Mouse (Mus musculus): ENCODE measurements around the gene She. TPM values are rescaled to one million over a fixed set of nuclear protein-coding genes. Genes with fewer than 3 reads are reported as not detected.
"Not testable (repeated sequence)": the region's sequence is repeated elsewhere in the genome, so short reads cannot be mapped to it uniquely, and the experiment has no call there.

Gene She
- 3.4 and 5.3 TPM in 2 replicates for polyA plus RNA-seq (2012; rRNA removed)

GRCm38 (mm10) chr3:89830815-89831591 is at the start of gene She:
TSS of gene She (plus strand) at chr3:89831370.
- no peak for DNase-seq (ENCODE audit: low spot score)

GRCm38 (mm10) chr3:89781640-89782039 is 49.5 kb upstream of the She start:
- DNase-seq (ENCODE audit: low spot score), result no peak

- peak; percentile 64 for DNase-seq (ENCODE audit: low spot score)
These were observed 46.0 kb upstream of the She start for GRCm38 (mm10) chr3:89784991-89785753.

GRCm38 (mm10) chr3:89786275-89786674 is 44.9 kb upstream of the She start:
- no peak for DNase-seq (ENCODE audit: low spot score)

GRCm38 (mm10) chr3:89788680-89789352 is 42.4 kb upstream of the She start:
- no peak for DNase-seq (ENCODE audit: low spot score)

- DNase-seq (ENCODE audit: low spot score), result no peak
These were observed 36.6 kb upstream of the She start for GRCm38 (mm10) chr3:89794616-89795015.

GRCm38 (mm10) chr3:89795746-89796145 is 35.4 kb upstream of the She start:
- no peak for DNase-seq (ENCODE audit: low spot score)

GRCm38 (mm10) chr3:89796358-89796757 is 34.8 kb upstream of the She start:
- no peak for DNase-seq (ENCODE audit: low spot score)

GRCm38 (mm10) chr3:89798518-89798917 is 32.7 kb upstream of the She start:
- no peak for DNase-seq (ENCODE audit: low spot score)

- no peak for DNase-seq (ENCODE audit: low spot score)
These were observed 31.7 kb upstream of the She start for GRCm38 (mm10) chr3:89799476-89799875.

GRCm38 (mm10) chr3:89800078-89800477 is 31.1 kb upstream of the She start:
- DNase-seq (ENCODE audit: low spot score), result not testable (repeated sequence)

- no peak for DNase-seq (ENCODE audit: low spot score)
These were observed 30.2 kb upstream of the She start for GRCm38 (mm10) chr3:89800774-89801506.

GRCm38 (mm10) chr3:89801507-89801847 is 29.7 kb upstream of the She start:
- DNase-seq (ENCODE audit: low spot score), result no peak

- DNase-seq (ENCODE audit: low spot score), result no peak
These were observed 28.3 kb upstream of the She start for GRCm38 (mm10) chr3:89802876-89803275.

- no peak for DNase-seq (ENCODE audit: low spot score)
These were observed 26.0 kb upstream of the She start for GRCm38 (mm10) chr3:89805179-89805578.

GRCm38 (mm10) chr3:89806751-89807150 is 24.4 kb upstream of the She start:
- no peak for DNase-seq (ENCODE audit: low spot score)

GRCm38 (mm10) chr3:89807171-89807570 is 24.0 kb upstream of the She start:
- DNase-seq (ENCODE audit: low spot score), result no peak

GRCm38 (mm10) chr3:89807881-89808280 is 23.3 kb upstream of the She start:
- no peak for DNase-seq (ENCODE audit: low spot score)

GRCm38 (mm10) chr3:89808638-89809037 is 22.5 kb upstream of the She start:
- no peak for DNase-seq (ENCODE audit: low spot score)

GRCm38 (mm10) chr3:89810841-89811240 is 20.3 kb upstream of the She start:
- no peak for DNase-seq (ENCODE audit: low spot score)

GRCm38 (mm10) chr3:89812166-89812565 is 19.0 kb upstream of the She start:
- no peak for DNase-seq (ENCODE audit: low spot score)

GRCm38 (mm10) chr3:89814051-89814450 is 17.1 kb upstream of the She start:
- DNase-seq (ENCODE audit: low spot score), result no peak

Data from urinary bladder, adult 2 months (tissue).